Mouse (Mus musculus) hindbrain, embryonic 15.5 days (tissue): ENCODE results near the gene Banp. TPM values are rescaled to one million over a fixed set of nuclear protein-coding genes. Genes with fewer than 3 reads are reported as not detected.

Experiments
- ATAC-seq: fragments of 200-750 bp; cut with Nextera tagmentation; 2 replicates; pipeline ENCODE4 v1.8.0; 2017; ENCODE audit warnings: low read depth, moderate number of reproducible peaks, moderate TSS enrichment; ENCODE audit not compliant: low FRiP score
- H3K27ac ChIP-seq: fragments of 300-500 bp; sonication (generic); replicated peaks from 2 replicates; pipeline ENCODE4 v1.5.1; 2015; ENCODE audit warnings: mild to moderate bottlenecking, inconsistent platforms
- H3K27me3 ChIP-seq: fragments of 300-500 bp; sonication (generic); 2 replicates; pipeline ENCODE4 v1.6.1; 2015; ENCODE audit warnings: control low read depth, inconsistent platforms
- H3K36me3 ChIP-seq: fragments of 300-500 bp; sonication (generic); 2 replicates; pipeline ENCODE4 v1.6.1; 2015; ENCODE audit warnings: control low read depth, inconsistent platforms
- H3K4me1 ChIP-seq: fragments of 300-500 bp; sonication (generic); replicated peaks from 2 replicates; pipeline ENCODE4 v1.6.1; 2015; ENCODE audit warnings: control low read depth, inconsistent platforms
- H3K4me2 ChIP-seq: fragments of 300-500 bp; sonication (generic); 2 replicates; pipeline ENCODE4 v1.6.1; 2015; ENCODE audit warnings: moderate library complexity, mild to moderate bottlenecking, inconsistent platforms
- H3K4me3 ChIP-seq: fragments of 300-500 bp; sonication (generic); 2 replicates; pipeline ENCODE4 v1.5.1; 2015; ENCODE audit warnings: mild to moderate bottlenecking, inconsistent platforms
- H3K9ac ChIP-seq: fragments of 300-500 bp; sonication (generic); 2 replicates; pipeline ENCODE4 v1.6.1; 2015; ENCODE audit warnings: inconsistent platforms
- H3K9me3 ChIP-seq: fragments of 300-500 bp; sonication (generic); 2 replicates; pipeline ENCODE4 v1.6.1; 2016; ENCODE audit warnings: control low read depth, inconsistent platforms
- WGBS: fragments of 180-500 bp; shearing (Covaris S2); methylation state at CpG from one replicate; pipeline ENCODE4 v1.1.7; 2015; 5-methylcytosine and 5-hydroxymethylcytosine counted together
- polyA plus RNA-seq: library from polyadenylated mRNA; unstranded; fragments of >200 nt; fragmentation: Nextera tagmentation; extraction: Ambion mirVana; gene quantifications from 2 replicates; pipeline ENCODE4 v1.2.1, GENCODE M21; 2015

Gene Banp
- polyA plus RNA-seq, 1 experiment from 2014 or later, result 59.1 TPM

- H3K36me3 ChIP-seq, result no peaks in the 10 kb centered on the region
- H3K9ac ChIP-seq, result no peak overlapping the region
- ATAC-seq, result no peak
- no peaks in the 10 kb centered on the region for H3K9me3 ChIP-seq
- H3K4me2 ChIP-seq, result no peak overlapping the region
- WGBS, result 89% methylated on average over 4 of the region's 4 CpGs
- no peak overlapping the region for H3K4me3 ChIP-seq
- H3K27ac ChIP-seq, result no peak overlapping the region
- peaks cover 12% of the 10 kb centered on the region for H3K4me1 ChIP-seq
- no peaks in the 10 kb centered on the region for H3K27me3 ChIP-seq
Measured at GRCm38 (mm10) chr8:121930047-121930446, 19.5 kb upstream of the Banp start.

- Histone ChIP-seq H3K4me3 (no peak overlapping the region), H3K27me3 (no peaks in the 10 kb centered on the region), H3K9ac (no peak overlapping the region), H3K36me3 (no peaks in the 10 kb centered on the region), H3K4me1 (peaks cover 24% of the 10 kb centered on the region), H3K27ac (no peak overlapping the region), H3K4me2 (no peak overlapping the region), H3K9me3 (no peaks in the 10 kb centered on the region)
- WGBS, result 82% methylated on average over 7 of the region's 7 CpGs
- no peak for ATAC-seq
Measured at GRCm38 (mm10) chr8:121931571-121931970, 18.0 kb upstream of the Banp start.

GRCm38 (mm10) chr8:121932026-121932667 lies 17.4 kb upstream of the Banp start:
- no peaks in the 10 kb centered on the region for H3K27me3 ChIP-seq
- peak overlapping the region; percentile 25; the same call in 1 of the 2 replicates for H3K27ac ChIP-seq
- no peak overlapping the region for H3K9ac ChIP-seq
- H3K9me3 ChIP-seq, result no peaks in the 10 kb centered on the region
- H3K4me2 ChIP-seq, result no peak overlapping the region
- peaks cover 26% of the 10 kb centered on the region for H3K4me1 ChIP-seq
- no peak overlapping the region for H3K4me3 ChIP-seq
- 66% methylated on average over 12 of the region's 12 CpGs for WGBS
- no peaks in the 10 kb centered on the region for H3K36me3 ChIP-seq
- ATAC-seq, result no peak

GRCm38 (mm10) chr8:121932668-121933520 lies 16.7 kb upstream of the Banp start:
- H3K4me2 ChIP-seq, result no peak overlapping the region
- no peaks in the 10 kb centered on the region for H3K27me3 ChIP-seq
- 82% methylated on average over 14 of the region's 14 CpGs for WGBS
- H3K9ac ChIP-seq, result no peak overlapping the region
- peak overlapping the region; percentile 25; the same call in 1 of the 2 replicates for H3K27ac ChIP-seq
- peaks cover 26% of the 10 kb centered on the region for H3K4me1 ChIP-seq
- no peaks in the 10 kb centered on the region for H3K9me3 ChIP-seq
- H3K4me3 ChIP-seq, result no peak overlapping the region
- no peak for ATAC-seq
- no peaks in the 10 kb centered on the region for H3K36me3 ChIP-seq

- H3K9me3 ChIP-seq, result no peaks in the 10 kb centered on the region
- H3K4me2 ChIP-seq, result no peak overlapping the region
- WGBS, result 49% methylated on average over 4 of the region's 4 CpGs
- H3K4me1 ChIP-seq, result peaks cover 26% of the 10 kb centered on the region
- H3K9ac ChIP-seq, result no peak overlapping the region
- ATAC-seq, result no peak
- H3K27ac ChIP-seq, result peak overlapping the region; percentile 85
- no peaks in the 10 kb centered on the region for H3K36me3 ChIP-seq
- H3K4me3 ChIP-seq, result no peak overlapping the region
- no peaks in the 10 kb centered on the region for H3K27me3 ChIP-seq
Measured at GRCm38 (mm10) chr8:121934506-121934905, 15.0 kb upstream of the Banp start.

GRCm38 (mm10) chr8:121934923-121935322 lies 14.6 kb upstream of the Banp start:
- Histone ChIP-seq H3K36me3 (no peaks in the 10 kb centered on the region), H3K27ac (peak overlapping the region; percentile 85), H3K4me1 (peaks cover 26% of the 10 kb centered on the region), H3K27me3 (no peaks in the 10 kb centered on the region), H3K4me2 (no peak overlapping the region), H3K9ac (no peak overlapping the region), H3K9me3 (no peaks in the 10 kb centered on the region), H3K4me3 (no peak overlapping the region)
- ATAC-seq, result 0 out of 2 replicates have a peak, but pooled peaks have one; percentile 21

GRCm38 (mm10) chr8:121935341-121936294 lies 13.9 kb upstream of the Banp start:
- no peak overlapping the region for H3K9ac ChIP-seq
- peak overlapping the region; percentile 19 for H3K4me2 ChIP-seq
- no peaks in the 10 kb centered on the region for H3K9me3 ChIP-seq
- H3K4me1 ChIP-seq, result peaks cover 26% of the 10 kb centered on the region
- peak overlapping the region; percentile 85 for H3K27ac ChIP-seq
- 31% methylated on average over 12 of the region's 12 CpGs for WGBS
- ATAC-seq, result peak; percentile 91
- no peaks in the 10 kb centered on the region for H3K36me3 ChIP-seq
- no peaks in the 10 kb centered on the region for H3K27me3 ChIP-seq
- no peak overlapping the region for H3K4me3 ChIP-seq

GRCm38 (mm10) chr8:121936391-121936790 lies 13.2 kb upstream of the Banp start:
- 64% methylated on average over 14 of the region's 14 CpGs for WGBS
- no peaks in the 10 kb centered on the region for H3K27me3 ChIP-seq
- peak overlapping the region; percentile 85; the same call in 1 of the 2 replicates for H3K27ac ChIP-seq
- H3K36me3 ChIP-seq, result no peaks in the 10 kb centered on the region
- H3K9ac ChIP-seq, result no peak overlapping the region
- H3K4me3 ChIP-seq, result no peak overlapping the region
- H3K9me3 ChIP-seq, result no peaks in the 10 kb centered on the region
- ATAC-seq, result no peak
- H3K4me2 ChIP-seq, result no peak overlapping the region
- H3K4me1 ChIP-seq, result peaks cover 26% of the 10 kb centered on the region

- Histone ChIP-seq H3K27ac (no peak overlapping the region), H3K4me1 (peaks cover 26% of the 10 kb centered on the region), H3K27me3 (no peaks in the 10 kb centered on the region), H3K9ac (no peak overlapping the region), H3K4me2 (no peak overlapping the region), H3K36me3 (no peaks in the 10 kb centered on the region), H3K9me3 (no peaks in the 10 kb centered on the region), H3K4me3 (no peak overlapping the region)
- WGBS, result 89% methylated on average over 7 of the region's 7 CpGs
- ATAC-seq, result no peak
Measured at GRCm38 (mm10) chr8:121938732-121939131, 10.8 kb upstream of the Banp start.

- Histone ChIP-seq H3K27ac (no peak overlapping the region), H3K27me3 (no peaks in the 10 kb centered on the region), H3K4me3 (no peak overlapping the region), H3K9me3 (no peaks in the 10 kb centered on the region), H3K36me3 (no peaks in the 10 kb centered on the region), H3K9ac (no peak overlapping the region), H3K4me1 (peaks cover 13% of the 10 kb centered on the region), H3K4me2 (no peak overlapping the region)
- WGBS, result 51% methylated on average over 2 of the region's 2 CpGs
- no peak for ATAC-seq
Measured at GRCm38 (mm10) chr8:121943057-121943540, 6.5 kb upstream of the Banp start.

- H3K9ac ChIP-seq, result no peak overlapping the region
- no peak overlapping the region for H3K4me2 ChIP-seq
- H3K4me1 ChIP-seq, result peaks cover 19% of the 10 kb centered on the region
- WGBS, result 85% methylated on average over 8 of the region's 8 CpGs
- H3K4me3 ChIP-seq, result no peak overlapping the region
- H3K27ac ChIP-seq, result no peak overlapping the region
- H3K27me3 ChIP-seq, result no peaks in the 10 kb centered on the region
- H3K9me3 ChIP-seq, result no peaks in the 10 kb centered on the region
- no peaks in the 10 kb centered on the region for H3K36me3 ChIP-seq
- no peak for ATAC-seq
Measured at GRCm38 (mm10) chr8:121943716-121944115, 5.8 kb upstream of the Banp start.
